Mouse (Mus musculus) kidney, adult 2 months (tissue): ENCODE measurements around the gene Vps13c. TPM values are rescaled to one million over a fixed set of nuclear protein-coding genes. Genes with fewer than 3 reads are reported as not detected.

Source experiments
- DNase-seq: peaks from one replicate; pipeline ENCODE4 v3.0.0; 2021
- H3K27ac ChIP-seq: fragments of 200-500 bp; 2 replicates; pipeline ENCODE4 v1.5.1; 2012; ENCODE audit warnings: low read depth, low read length, control low read depth, inconsistent platforms; ENCODE audit not compliant: insufficient read depth
- H3K27me3 ChIP-seq: fragments of 200-500 bp; replicated peaks from 2 replicates; pipeline ENCODE4 v1.6.1; 2012; ENCODE audit warnings: mild to moderate bottlenecking, moderate library complexity, low read length, inconsistent platforms; ENCODE audit not compliant: control insufficient read depth, insufficient read depth
- H3K36me3 ChIP-seq: fragments of 200-500 bp; 2 replicates; pipeline ENCODE4 v1.6.1; 2012; ENCODE audit warnings: mild to moderate bottlenecking, moderate library complexity, low read length, inconsistent platforms; ENCODE audit not compliant: control insufficient read depth, insufficient read depth
- H3K4me1 ChIP-seq: fragments of 200-500 bp; 2 replicates; pipeline ENCODE4 v1.6.1; 2011; ENCODE audit warnings: low read length; ENCODE audit not compliant: control insufficient read depth, insufficient read depth
- H3K4me3 ChIP-seq: fragments of 200-500 bp; 2 replicates; pipeline ENCODE4 v1.5.1; 2011; ENCODE audit warnings: mild to moderate bottlenecking, low read depth, low read length, control low read depth; ENCODE audit not compliant: insufficient read depth
- CTCF ChIP-seq: fragments of 200-500 bp; conservative IDR thresholded peaks from 2 replicates; pipeline ENCODE4 v1.5.1; 2011; ENCODE audit warnings: low read depth, mild to moderate bottlenecking, control low read depth, low read length, moderate library complexity, mixed read lengths; ENCODE audit not compliant: insufficient read depth, insufficient read length
- POLR2A ChIP-seq: fragments of 200-500 bp; IDR thresholded peaks from one replicate; pipeline ENCODE4 v1.6.1; 2011; ENCODE audit warnings: low read depth, low read length, control low read depth
- WGBS: fragments of 180-500 bp; shearing (Covaris S2); methylation state at CpG from one replicate; pipeline ENCODE4 v1.1.7; 2018; 5-methylcytosine and 5-hydroxymethylcytosine counted together
- polyA plus RNA-seq: library from polyadenylated mRNA; depleted of rRNA; stranded (reverse); fragments of >200 nt; gene quantifications from 2 replicates; pipeline ENCODE4 v1.2.3, GENCODE M21; 2012

The Vps13c gene
- polyA plus RNA-seq, 1 experiment = 5.0 TPM

GRCm38 (mm10) chr9:67878197-67878769, 38.1 kb downstream of the Vps13c start:
- no peaks in the 10 kb centered on the region; the same call in 1 of the 2 replicates for H3K36me3 ChIP-seq
- no peak overlapping the region for H3K4me3 ChIP-seq
- no peak overlapping the region for H3K27ac ChIP-seq
- no peak for TF ChIP-seq POLR2A
- TF ChIP-seq CTCF = no peak
- H3K27me3 ChIP-seq = no peaks in the 10 kb centered on the region
- H3K4me1 ChIP-seq = no peaks in the 10 kb centered on the region
- DNase-seq = no peak
- WGBS = 97% methylated on average over 11 of the region's 11 CpGs

GRCm38 (mm10) chr9:67883349-67883984, 43.3 kb downstream of the Vps13c start:
- Histone ChIP-seq H3K27me3 (no peaks in the 10 kb centered on the region), H3K4me3 (no peak overlapping the region), H3K36me3 (peaks cover 3% of the 10 kb centered on the region), H3K4me1 (no peaks in the 10 kb centered on the region), H3K27ac (no peak overlapping the region)
- DNase-seq = no peak
- TF ChIP-seq CTCF (no peak), POLR2A (no peak)
- 92% methylated on average over 13 of the region's 13 CpGs for WGBS

- Histone ChIP-seq H3K36me3 (peaks cover 3% of the 10 kb centered on the region), H3K4me1 (no peaks in the 10 kb centered on the region), H3K4me3 (no peak overlapping the region), H3K27me3 (no peaks in the 10 kb centered on the region), H3K27ac (no peak overlapping the region)
- no peak for TF ChIP-seq CTCF
- no peak for TF ChIP-seq POLR2A
- 92% methylated on average over 3 of the region's 3 CpGs for WGBS
- DNase-seq = no peak
Observed at GRCm38 (mm10) chr9:67884095-67884494, 43.9 kb downstream of the Vps13c start.

GRCm38 (mm10) chr9:67886981-67887720, 47.0 kb downstream of the Vps13c start:
- peak; percentile 43 for DNase-seq
- peaks cover 3% of the 10 kb centered on the region for H3K36me3 ChIP-seq
- no peak overlapping the region for H3K4me3 ChIP-seq
- no peaks in the 10 kb centered on the region for H3K4me1 ChIP-seq
- no peak overlapping the region for H3K27ac ChIP-seq
- WGBS = 84% methylated on average over 4 of the region's 4 CpGs
- TF ChIP-seq CTCF (no peak), POLR2A (no peak)
- no peaks in the 10 kb centered on the region for H3K27me3 ChIP-seq

GRCm38 (mm10) chr9:67893474-67893873, 53.3 kb downstream of the Vps13c start:
- Histone ChIP-seq H3K4me1 (no peaks in the 10 kb centered on the region), H3K4me3 (no peak overlapping the region), H3K27ac (no peak overlapping the region), H3K36me3 (peaks cover 2% of the 10 kb centered on the region), H3K27me3 (no peaks in the 10 kb centered on the region)
- WGBS = 100% methylated on average over 1 of the region's 1 CpGs
- no peak for DNase-seq
- TF ChIP-seq CTCF (no peak), POLR2A (no peak)

GRCm38 (mm10) chr9:67896646-67897295, 56.6 kb downstream of the Vps13c start:
- TF ChIP-seq POLR2A (no peak), CTCF (no peak)
- peaks cover 5% of the 10 kb centered on the region for H3K36me3 ChIP-seq
- WGBS = 64% methylated on average over 12 of the region's 12 CpGs
- no peaks in the 10 kb centered on the region for H3K27me3 ChIP-seq
- peak; percentile 2 for DNase-seq
- no peak overlapping the region for H3K27ac ChIP-seq
- H3K4me3 ChIP-seq = no peak overlapping the region
- no peaks in the 10 kb centered on the region for H3K4me1 ChIP-seq
